Mouse (Mus musculus) liver, postnatal 0 days (tissue): ENCODE measurements around the gene Txndc11.

Experiments used
- CTCF ChIP-seq: sonication (generic); IDR thresholded peaks from 2 replicates; pipeline ENCODE4 v1.5.1; 2016; ENCODE audit warnings: antibody characterized with exemption, low read depth
- EP300 ChIP-seq: IDR thresholded peaks from 2 replicates; pipeline ENCODE4 v1.6.1; 2016; ENCODE audit warnings: antibody characterized with exemption, low read depth, mild to moderate bottlenecking

DNA sequence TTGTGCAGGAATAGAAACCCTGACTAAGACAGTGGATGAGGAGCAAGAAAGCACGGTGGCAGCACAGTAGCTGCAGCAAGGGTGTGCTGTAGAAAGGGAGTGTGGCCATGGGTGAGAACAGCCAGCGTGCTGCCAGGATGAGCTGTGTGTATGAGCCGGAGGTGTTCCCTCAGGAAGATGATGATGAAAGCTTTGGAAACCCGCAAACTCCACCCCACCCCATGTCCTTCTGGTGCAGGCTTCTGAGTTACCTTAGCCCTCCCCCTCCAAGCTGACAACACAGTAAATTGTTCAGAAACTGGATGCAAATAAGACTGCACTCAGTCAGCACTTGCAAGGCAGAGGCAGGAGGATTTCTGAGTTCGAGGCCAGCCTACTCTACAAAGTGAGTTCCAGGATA is 91.2 kb downstream of the Txndc11 start:
- TF ChIP-seq CTCF (no peak), EP300 (no peak)
